Mouse (Mus musculus): Measurements from ENCODE around the gene Stoml3. TPM values are rescaled to one million over a fixed set of nuclear protein-coding genes. Genes with fewer than 3 reads are reported as not detected.

Stoml3 gene
- polyA plus RNA-seq, 1 experiment from 2014 or later, result not detected

- no peaks in the 10 kb centered on the region for H3K27me3 ChIP-seq (ENCODE audit: insufficient read depth, low read length)
- WGBS (ENCODE audit: insufficient replicate concordance), result 54% methylated on average over 4 of the region's 4 CpGs
- H3K4me1 ChIP-seq (ENCODE audit: insufficient read depth), result no peaks in the 10 kb centered on the region
- H3K36me3 ChIP-seq (replicated peaks; ENCODE audit: insufficient read depth, low read length), result no peaks in the 10 kb centered on the region
- H3K4me3 ChIP-seq (ENCODE audit: low read depth, low read length), result no peak overlapping the region
- no peak overlapping the region for H3K4me2 ChIP-seq (ENCODE audit: low read depth, low read length)
- DNase-seq (no peak), ATAC-seq (no peak)
- H3K27ac ChIP-seq (ENCODE audit: low read depth), result no peak overlapping the region
- no peak for TF ChIP-seq CTCF (IDR thresholded peaks at IDR 0.05; ENCODE audit: low read depth)
- H3K9ac ChIP-seq (replicated peaks), result no peak overlapping the region
- no peaks in the 10 kb centered on the region for H3K9me3 ChIP-seq (ENCODE audit: low read length)
Observed at GRCm38 (mm10) chr3:53514221-53515065, 26.0 kb downstream of the Stoml3 start.

- Histone ChIP-seq H3K4me1 (ENCODE audit: insufficient read depth) (0 out of 2 replicates have a peak, but pooled peaks cover 4% of the 10 kb centered on the region), H3K36me3 (replicated peaks; ENCODE audit: insufficient read depth, low read length) (no peaks in the 10 kb centered on the region), H3K27me3 (ENCODE audit: insufficient read depth, low read length) (no peaks in the 10 kb centered on the region), H3K9me3 (ENCODE audit: low read length) (no peaks in the 10 kb centered on the region), H3K9ac (replicated peaks) (no peak overlapping the region), H3K4me2 (ENCODE audit: low read depth, low read length) (no peak overlapping the region), H3K27ac (ENCODE audit: low read depth) (no peak overlapping the region), H3K4me3 (ENCODE audit: low read depth, low read length) (no peak overlapping the region)
- TF ChIP-seq EP300 (IDR thresholded peaks at IDR 0.05; ENCODE audit: low read depth), result no peak
- TF ChIP-seq CTCF (IDR thresholded peaks at IDR 0.05; ENCODE audit: low read depth), result no peak
- 67% methylated on average over 10 of the region's 10 CpGs for WGBS (ENCODE audit: insufficient replicate concordance)
- ATAC-seq (no peak), DNase-seq (no peak)
Observed at GRCm38 (mm10) chr3:53522794-53523193, 34.3 kb downstream of the Stoml3 start.

GRCm38 (mm10) chr3:53525737-53526136 is 37.3 kb downstream of the Stoml3 start:
- no peaks in the 10 kb centered on the region for H3K27me3 ChIP-seq (ENCODE audit: insufficient read depth, low read length)
- no peaks in the 10 kb centered on the region for H3K36me3 ChIP-seq (replicated peaks; ENCODE audit: insufficient read depth, low read length)
- no peak for TF ChIP-seq EP300 (IDR thresholded peaks at IDR 0.05; ENCODE audit: low read depth)
- peak; percentile 66 for TF ChIP-seq CTCF (IDR thresholded peaks at IDR 0.05; ENCODE audit: low read depth)
- no peak overlapping the region for H3K27ac ChIP-seq (ENCODE audit: low read depth)
- peak; percentile 67 for DNase-seq
- 0 out of 2 replicates have a peak overlapping the region, but pooled peaks have one; percentile 15 for H3K4me3 ChIP-seq (ENCODE audit: low read depth, low read length)
- H3K4me1 ChIP-seq (ENCODE audit: insufficient read depth), result 0 out of 2 replicates have a peak, but pooled peaks cover 4% of the 10 kb centered on the region
- WGBS (ENCODE audit: insufficient replicate concordance), result 11% methylated on average over 21 of the region's 21 CpGs
- H3K4me2 ChIP-seq (ENCODE audit: low read depth, low read length), result peak overlapping the region; percentile 62
- no peak overlapping the region for H3K9ac ChIP-seq (replicated peaks)
- ATAC-seq, result no peak
- no peaks in the 10 kb centered on the region for H3K9me3 ChIP-seq (ENCODE audit: low read length)

GRCm38 (mm10) chr3:53530305-53530704 is 41.9 kb downstream of the Stoml3 start:
- H3K36me3 ChIP-seq (replicated peaks; ENCODE audit: insufficient read depth, low read length), result no peaks in the 10 kb centered on the region
- TF ChIP-seq EP300 (IDR thresholded peaks at IDR 0.05; ENCODE audit: low read depth) (no peak), CTCF (IDR thresholded peaks at IDR 0.05; ENCODE audit: low read depth) (no peak)
- no peak for ATAC-seq
- H3K9ac ChIP-seq (replicated peaks), result no peak overlapping the region
- H3K9me3 ChIP-seq (ENCODE audit: low read length), result no peaks in the 10 kb centered on the region
- 0 out of 2 replicates have a peak, but pooled peaks cover 4% of the 10 kb centered on the region for H3K4me1 ChIP-seq (ENCODE audit: insufficient read depth)
- H3K27ac ChIP-seq (ENCODE audit: low read depth), result no peak overlapping the region
- WGBS (ENCODE audit: insufficient replicate concordance), result 62% methylated on average over 6 of the region's 6 CpGs
- DNase-seq, result no peak
- no peaks in the 10 kb centered on the region for H3K27me3 ChIP-seq (ENCODE audit: insufficient read depth, low read length)
- H3K4me3 ChIP-seq (ENCODE audit: low read depth, low read length), result no peak overlapping the region
- H3K4me2 ChIP-seq (ENCODE audit: low read depth, low read length), result no peak overlapping the region

- H3K9ac ChIP-seq (replicated peaks), result no peak overlapping the region
- TF ChIP-seq CTCF (IDR thresholded peaks at IDR 0.05; ENCODE audit: low read depth), result no peak
- no peak for TF ChIP-seq EP300 (IDR thresholded peaks at IDR 0.05; ENCODE audit: low read depth)
- H3K4me3 ChIP-seq (ENCODE audit: low read depth, low read length), result no peak overlapping the region
- H3K9me3 ChIP-seq (ENCODE audit: low read length), result no peaks in the 10 kb centered on the region
- H3K4me1 ChIP-seq (ENCODE audit: insufficient read depth), result no peaks in the 10 kb centered on the region
- WGBS (ENCODE audit: insufficient replicate concordance), result 71% methylated on average over 6 of the region's 6 CpGs
- no peak for ATAC-seq
- no peak overlapping the region for H3K27ac ChIP-seq (ENCODE audit: low read depth)
- no peak for DNase-seq
- H3K4me2 ChIP-seq (ENCODE audit: low read depth, low read length), result no peak overlapping the region
- H3K36me3 ChIP-seq (replicated peaks; ENCODE audit: insufficient read depth, low read length), result no peaks in the 10 kb centered on the region
- H3K27me3 ChIP-seq (ENCODE audit: insufficient read depth, low read length), result no peaks in the 10 kb centered on the region
Observed at GRCm38 (mm10) chr3:53532091-53532490, 43.6 kb downstream of the Stoml3 start.

- no peak for DNase-seq
- Histone ChIP-seq H3K4me3 (ENCODE audit: low read depth, low read length) (no peak overlapping the region), H3K27ac (ENCODE audit: low read depth) (no peak overlapping the region), H3K9ac (replicated peaks) (no peak overlapping the region), H3K36me3 (replicated peaks; ENCODE audit: insufficient read depth, low read length) (no peaks in the 10 kb centered on the region), H3K27me3 (ENCODE audit: insufficient read depth, low read length) (no peaks in the 10 kb centered on the region), H3K4me2 (ENCODE audit: low read depth, low read length) (no peak overlapping the region), H3K4me1 (ENCODE audit: insufficient read depth) (no peaks in the 10 kb centered on the region), H3K9me3 (ENCODE audit: low read length) (no peaks in the 10 kb centered on the region)
- TF ChIP-seq EP300 (IDR thresholded peaks at IDR 0.05; ENCODE audit: low read depth), result no peak
- TF ChIP-seq CTCF (IDR thresholded peaks at IDR 0.05; ENCODE audit: low read depth), result no peak
- 62% methylated on average over 7 of the region's 7 CpGs for WGBS (ENCODE audit: insufficient replicate concordance)
- ATAC-seq, result no peak
Observed at GRCm38 (mm10) chr3:53552691-53553090, 64.2 kb downstream of the Stoml3 start.
